Mouse (Mus musculus) limb, embryonic 11.5 days (tissue): ENCODE results near the gene Fkbp8. TPM values are rescaled to one million over a fixed set of nuclear protein-coding genes. Genes with fewer than 3 reads are reported as not detected.
A peak's percentile ranks its signal among the peaks of the same experiment; 100 is the strongest.

ENCODE experiments used
- ATAC-seq: fragments of 200-750 bp; cut with Nextera tagmentation; 2 replicates; pipeline ENCODE4 v1.8.0; 2017; ENCODE audit warnings: low read depth; ENCODE audit not compliant: insufficient number of reproducible peaks, low FRiP score, low TSS enrichment
- DNase-seq: peaks from one replicate; pipeline ENCODE4 v3.0.0-alpha.2; 2015; ENCODE audit warnings: low spot score
- H3K27ac ChIP-seq: fragments of 300-500 bp; sonication (generic); replicated peaks from 2 replicates; pipeline ENCODE4 v1.5.1; 2014; ENCODE audit warnings: low read depth, mild to moderate bottlenecking, low read length
- H3K27me3 ChIP-seq: fragments of 300-500 bp; sonication (generic); 2 replicates; pipeline ENCODE4 v1.6.1; 2014; ENCODE audit warnings: mild to moderate bottlenecking, low read length, mixed read lengths; ENCODE audit not compliant: control insufficient read depth, insufficient read depth
- H3K36me3 ChIP-seq: fragments of 300-500 bp; sonication (generic); 2 replicates; pipeline ENCODE4 v1.6.1; 2014; ENCODE audit warnings: mild to moderate bottlenecking, low read length, moderate library complexity, mixed read lengths; ENCODE audit not compliant: control insufficient read depth, insufficient read depth
- H3K4me1 ChIP-seq: fragments of 300-500 bp; sonication (generic); 2 replicates; pipeline ENCODE4 v1.6.1; 2014; ENCODE audit warnings: low read length, mixed read lengths; ENCODE audit not compliant: control insufficient read depth, insufficient read depth
- H3K4me2 ChIP-seq: fragments of 300-500 bp; sonication (generic); 2 replicates; pipeline ENCODE4 v1.6.1; 2014; ENCODE audit warnings: low read depth, mild to moderate bottlenecking, moderate library complexity; ENCODE audit not compliant: severe bottlenecking
- H3K4me3 ChIP-seq: fragments of 300-500 bp; sonication (generic); 2 replicates; pipeline ENCODE4 v1.5.1; 2014; ENCODE audit warnings: low read depth, low read length
- H3K9ac ChIP-seq: fragments of 300-500 bp; sonication (generic); 2 replicates; pipeline ENCODE4 v1.6.1; 2014; ENCODE audit warnings: mild to moderate bottlenecking, low read length
- H3K9me3 ChIP-seq: fragments of 300-500 bp; sonication (generic); 2 replicates; pipeline ENCODE4 v1.6.1; 2016; ENCODE audit warnings: low read length; ENCODE audit not compliant: control insufficient read depth
- WGBS: fragments of 180-500 bp; shearing (Covaris S2); extraction: QIAGEN DNeasy Blood & Tissue Kit; methylation state at CpG from one replicate; pipeline ENCODE4 v1.1.7; 2014; 5-methylcytosine and 5-hydroxymethylcytosine counted together
- polyA plus RNA-seq: library from polyadenylated mRNA; unstranded; fragments of >200 nt; fragmentation: Nextera tagmentation; extraction: Ambion mirVana; gene quantifications from 2 replicates; pipeline ENCODE4 v1.2.1, GENCODE M21; 2014

Fkbp8 gene
- polyA plus RNA-seq, 1 experiment from 2014 or later: 233 TPM

DNA sequence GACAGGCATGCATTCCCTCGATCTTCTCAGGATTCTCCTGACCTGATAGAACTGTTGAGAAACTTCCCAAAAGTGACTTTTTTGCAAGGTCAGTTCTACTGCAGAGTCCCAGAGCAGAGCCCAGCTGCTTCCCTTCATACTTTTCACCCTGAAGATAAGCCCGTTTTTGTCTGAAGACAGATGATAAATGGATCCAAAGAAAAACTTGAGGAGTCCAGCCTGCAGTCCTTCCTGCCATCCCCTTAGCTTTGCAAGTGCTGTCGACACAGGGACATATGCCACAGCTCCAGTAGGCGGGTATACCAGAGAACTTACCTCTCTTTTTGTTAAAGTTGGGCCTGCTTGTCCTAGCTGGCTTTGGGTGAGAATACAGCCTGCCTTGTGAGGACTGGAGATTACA is 33.8 kb downstream of the Fkbp8 start:
- Histone ChIP-seq H3K4me2 (no peak overlapping the region), H3K27ac (no peak overlapping the region), H3K27me3 (no peaks in the 10 kb centered on the region), H3K9me3 (no peaks in the 10 kb centered on the region), H3K4me1 (0 out of 2 replicates have a peak, but pooled peaks cover 3% of the 10 kb centered on the region), H3K36me3 (no peaks in the 10 kb centered on the region; the same call in 1 of the 2 replicates), H3K4me3 (no peak overlapping the region), H3K9ac (0 out of 2 replicates have a peak overlapping the region, but pooled peaks have one; percentile 12)
- ATAC-seq (no peak), DNase-seq (no peak)
- WGBS: 77% methylated on average over 4 of the region's 4 CpGs

DNA sequence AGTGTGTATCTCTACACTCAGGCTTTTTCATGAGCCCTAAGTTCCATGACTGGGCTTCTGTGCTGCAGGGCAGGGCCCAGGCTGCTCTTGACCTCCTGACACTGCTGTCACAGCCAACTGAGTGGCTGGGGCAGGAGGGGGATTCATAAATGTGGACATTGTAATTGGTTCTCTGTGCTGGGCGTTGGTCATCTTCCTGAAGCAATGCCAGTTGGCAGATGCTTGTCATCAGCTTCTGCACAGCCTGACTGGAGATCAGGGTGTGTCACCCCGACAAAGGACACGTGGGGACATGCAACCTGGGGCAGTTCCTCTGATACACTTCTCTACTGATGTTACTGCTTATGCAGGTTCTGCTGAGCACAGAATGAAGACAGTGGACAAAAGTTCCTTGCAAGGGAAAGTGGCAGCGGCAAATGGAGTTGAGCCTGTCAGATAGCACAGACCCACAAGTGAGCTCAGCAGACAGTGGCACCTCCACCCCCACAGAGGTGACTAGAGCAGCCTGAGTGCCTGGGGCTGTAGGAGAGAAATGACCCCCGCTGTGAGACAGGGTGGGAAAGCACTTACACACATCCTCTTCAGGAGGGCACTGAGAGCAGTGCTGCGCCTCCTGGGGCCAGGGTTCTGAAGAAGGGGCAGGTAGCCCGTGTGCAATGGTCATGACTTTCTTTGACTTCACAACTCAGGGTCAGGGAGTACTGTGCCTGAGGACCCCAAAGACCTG is 34.4 kb downstream of the Fkbp8 start:
- Histone ChIP-seq H3K36me3 (no peaks in the 10 kb centered on the region; the same call in 1 of the 2 replicates), H3K4me1 (0 out of 2 replicates have a peak, but pooled peaks cover 3% of the 10 kb centered on the region), H3K9me3 (no peaks in the 10 kb centered on the region), H3K27ac (no peak overlapping the region), H3K4me2 (no peak overlapping the region), H3K27me3 (no peaks in the 10 kb centered on the region), H3K4me3 (no peak overlapping the region), H3K9ac (no peak overlapping the region)
- ATAC-seq: no peak
- no peak for DNase-seq
- WGBS: 75% methylated on average over 7 of the region's 7 CpGs

DNA sequence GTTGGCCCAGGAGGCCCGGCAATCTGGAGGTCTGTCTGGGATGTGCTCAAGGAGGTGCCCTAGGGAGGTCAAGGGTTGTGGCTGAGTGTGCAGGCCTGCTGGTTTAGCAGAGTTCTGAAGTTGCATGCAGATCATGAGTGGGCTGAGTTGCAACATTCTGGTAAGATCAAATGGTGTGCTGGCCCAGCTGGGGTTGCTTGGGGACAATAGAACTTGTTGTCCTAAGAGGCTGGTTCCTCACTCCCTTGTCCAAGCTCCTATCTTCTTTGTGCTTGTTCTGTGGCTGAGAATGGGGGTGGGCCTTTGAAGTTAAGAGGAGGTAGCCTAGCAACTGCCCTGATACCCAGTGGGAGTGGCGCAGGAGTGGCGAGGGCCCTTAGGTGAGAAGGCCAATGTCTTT is 35.3 kb downstream of the Fkbp8 start:
- H3K4me2 ChIP-seq: no peak overlapping the region
- H3K4me1 ChIP-seq: 0 out of 2 replicates have a peak, but pooled peaks cover 3% of the 10 kb centered on the region
- H3K9me3 ChIP-seq: no peaks in the 10 kb centered on the region
- 80% methylated on average over 3 of the region's 3 CpGs for WGBS
- H3K36me3 ChIP-seq: no peaks in the 10 kb centered on the region; the same call in 1 of the 2 replicates
- H3K4me3 ChIP-seq: no peak overlapping the region
- DNase-seq (no peak), ATAC-seq (no peak)
- no peak overlapping the region for H3K9ac ChIP-seq
- no peak overlapping the region for H3K27ac ChIP-seq
- H3K27me3 ChIP-seq: no peaks in the 10 kb centered on the region

- no peaks in the 10 kb centered on the region; the same call in 1 of the 2 replicates for H3K36me3 ChIP-seq
- DNase-seq: no peak
- 91% methylated on average over 6 of the region's 6 CpGs for WGBS
- no peaks in the 10 kb centered on the region for H3K9me3 ChIP-seq
- no peak overlapping the region for H3K9ac ChIP-seq
- no peak for ATAC-seq
- no peak overlapping the region for H3K4me3 ChIP-seq
- no peak overlapping the region for H3K27ac ChIP-seq
- H3K4me1 ChIP-seq: 0 out of 2 replicates have a peak, but pooled peaks cover 3% of the 10 kb centered on the region
- H3K4me2 ChIP-seq: no peak overlapping the region
- no peaks in the 10 kb centered on the region for H3K27me3 ChIP-seq
Observed at GRCm38 (mm10) chr8:70563763-70564387, 36.4 kb downstream of the Fkbp8 start.

- H3K4me2 ChIP-seq: no peak overlapping the region
- 79% methylated on average over 3 of the region's 3 CpGs for WGBS
- no peaks in the 10 kb centered on the region for H3K9me3 ChIP-seq
- H3K27me3 ChIP-seq: no peaks in the 10 kb centered on the region
- no peak overlapping the region for H3K27ac ChIP-seq
- H3K4me1 ChIP-seq: 0 out of 2 replicates have a peak, but pooled peaks cover 3% of the 10 kb centered on the region
- no peak for ATAC-seq
- H3K9ac ChIP-seq: no peak overlapping the region
- H3K36me3 ChIP-seq: peaks cover 2% of the 10 kb centered on the region
- no peak overlapping the region for H3K4me3 ChIP-seq
- no peak for DNase-seq
Observed at GRCm38 (mm10) chr8:70564696-70565235, 37.2 kb downstream of the Fkbp8 start.

GRCm38 (mm10) chr8:70565561-70565960 is 38.0 kb downstream of the Fkbp8 start:
- Histone ChIP-seq H3K27ac (no peak overlapping the region), H3K9ac (no peak overlapping the region), H3K4me2 (no peak overlapping the region), H3K9me3 (no peaks in the 10 kb centered on the region), H3K36me3 (peaks cover 2% of the 10 kb centered on the region), H3K4me1 (0 out of 2 replicates have a peak, but pooled peaks cover 3% of the 10 kb centered on the region), H3K4me3 (no peak overlapping the region), H3K27me3 (no peaks in the 10 kb centered on the region)
- WGBS: 69% methylated on average over 3 of the region's 3 CpGs
- ATAC-seq (no peak), DNase-seq (no peak)

- H3K9me3 ChIP-seq: no peaks in the 10 kb centered on the region
- ATAC-seq (no peak), DNase-seq (no peak)
- no peak overlapping the region for H3K9ac ChIP-seq
- H3K4me3 ChIP-seq: no peak overlapping the region
- no peaks in the 10 kb centered on the region for H3K27me3 ChIP-seq
- no peak overlapping the region for H3K4me2 ChIP-seq
- H3K27ac ChIP-seq: no peak overlapping the region
- peaks cover 2% of the 10 kb centered on the region; the same call in 1 of the 2 replicates for H3K36me3 ChIP-seq
- 0 out of 2 replicates have a peak, but pooled peaks cover 2% of the 10 kb centered on the region for H3K4me1 ChIP-seq
Observed at GRCm38 (mm10) chr8:70570360-70570759, 42.8 kb downstream of the Fkbp8 start.

DNA sequence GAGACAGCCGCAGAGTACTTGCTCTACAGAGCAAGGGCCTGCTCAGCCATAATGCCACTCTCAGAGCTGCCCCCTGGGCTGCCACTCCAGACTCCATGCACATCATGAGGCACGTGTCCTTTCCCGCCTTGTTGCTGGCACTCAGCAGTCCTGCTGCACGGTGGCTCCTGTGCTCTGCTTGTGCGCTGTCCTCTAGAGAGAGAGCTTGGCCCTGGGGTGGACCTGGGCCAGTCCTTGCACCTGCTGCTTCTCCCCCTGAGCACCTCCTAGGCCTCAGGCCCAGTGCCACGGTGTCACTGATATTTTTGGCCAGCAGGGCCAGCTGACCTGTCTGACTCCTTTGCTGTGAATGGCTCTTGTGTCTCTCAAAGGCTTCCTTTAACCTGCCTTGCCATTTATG is 43.5 kb downstream of the Fkbp8 start:
- no peak overlapping the region for H3K4me2 ChIP-seq
- WGBS: 84% methylated on average over 6 of the region's 6 CpGs
- H3K27me3 ChIP-seq: no peaks in the 10 kb centered on the region
- H3K4me3 ChIP-seq: no peak overlapping the region
- no peaks in the 10 kb centered on the region for H3K4me1 ChIP-seq
- no peaks in the 10 kb centered on the region for H3K9me3 ChIP-seq
- peaks cover 2% of the 10 kb centered on the region; the same call in 1 of the 2 replicates for H3K36me3 ChIP-seq
- no peak overlapping the region for H3K9ac ChIP-seq
- no peak overlapping the region for H3K27ac ChIP-seq
- no peak for DNase-seq
- ATAC-seq: no peak
